Mouse (Mus musculus) midbrain, embryonic 10.5 days (tissue): Measurements from ENCODE around the gene Thsd4. TPM values are rescaled to one million over a fixed set of nuclear protein-coding genes. Genes with fewer than 3 reads are reported as not detected.
A peak's percentile ranks its signal among the peaks of the same experiment; 100 is the strongest.

Experiments
- DNase-seq: peaks from one replicate; pipeline ENCODE4 v3.0.0-alpha.2; 2017; ENCODE audit warnings: low spot score
- H3K27ac ChIP-seq: fragments of 300-500 bp; sonication (generic); replicated peaks from 2 replicates; pipeline ENCODE4 v1.5.1; 2016; ENCODE audit warnings: mild to moderate bottlenecking
- H3K27me3 ChIP-seq: fragments of 300-500 bp; sonication (generic); 2 replicates; pipeline ENCODE4 v1.6.1; 2016; ENCODE audit warnings: low read depth, mild to moderate bottlenecking; ENCODE audit not compliant: poor library complexity, severe bottlenecking
- H3K36me3 ChIP-seq: fragments of 300-500 bp; sonication (generic); 2 replicates; pipeline ENCODE4 v1.6.1; 2016; ENCODE audit warnings: mild to moderate bottlenecking, moderate library complexity
- H3K4me1 ChIP-seq: fragments of 300-500 bp; sonication (generic); 2 replicates; pipeline ENCODE4 v1.6.1; 2016
- H3K4me3 ChIP-seq: fragments of 300-500 bp; sonication (generic); 2 replicates; pipeline ENCODE4 v1.5.1; 2016; ENCODE audit warnings: mild to moderate bottlenecking, moderate library complexity
- H3K9me3 ChIP-seq: fragments of 300-500 bp; sonication (generic); replicated peaks from 2 replicates; pipeline ENCODE4 v1.6.1; 2016; ENCODE audit warnings: mild to moderate bottlenecking
- WGBS: fragments of 180-500 bp; shearing (Covaris S2); methylation state at CpG from one replicate; pipeline ENCODE4 v1.1.7; 2016; 5-methylcytosine and 5-hydroxymethylcytosine counted together
- polyA plus RNA-seq: library from polyadenylated mRNA; unstranded; fragments of >200 nt; fragmentation: Nextera tagmentation; extraction: Ambion mirVana; gene quantifications from 2 replicates; pipeline ENCODE4 v1.2.1, GENCODE M21; 2016

Gene Thsd4
- polyA plus RNA-seq, 1 experiment from 2014 or later: 4.1 TPM

DNA sequence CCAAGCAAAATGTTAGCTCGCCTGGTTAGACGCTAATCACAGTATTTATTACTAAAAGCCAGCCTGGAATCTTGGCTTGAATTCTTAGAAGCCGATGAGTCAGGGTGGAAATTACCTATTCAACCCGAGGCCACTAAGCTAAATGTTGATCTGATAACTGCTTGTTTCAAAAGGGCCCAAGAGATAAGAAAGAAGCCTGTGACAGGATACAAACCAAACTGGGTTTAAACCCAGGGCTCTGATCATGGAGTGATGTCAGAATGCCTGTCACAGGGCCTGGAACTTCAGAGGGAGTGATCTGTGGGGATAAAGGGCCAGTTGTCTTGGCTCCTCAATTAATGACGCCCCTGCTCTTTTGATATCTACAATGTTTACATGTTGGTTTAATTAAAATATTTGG, 497.3 kb downstream of the Thsd4 start:
- peak; percentile 26 for DNase-seq
- Histone ChIP-seq H3K4me1 (peaks cover 64% of the 10 kb centered on the region), H3K36me3 (no peaks in the 10 kb centered on the region), H3K4me3 (no peak overlapping the region), H3K9me3 (no peaks in the 10 kb centered on the region), H3K27me3 (no peaks in the 10 kb centered on the region), H3K27ac (peak overlapping the region; percentile 69)
- WGBS: 19% methylated on average over 5 of the region's 5 CpGs

DNA sequence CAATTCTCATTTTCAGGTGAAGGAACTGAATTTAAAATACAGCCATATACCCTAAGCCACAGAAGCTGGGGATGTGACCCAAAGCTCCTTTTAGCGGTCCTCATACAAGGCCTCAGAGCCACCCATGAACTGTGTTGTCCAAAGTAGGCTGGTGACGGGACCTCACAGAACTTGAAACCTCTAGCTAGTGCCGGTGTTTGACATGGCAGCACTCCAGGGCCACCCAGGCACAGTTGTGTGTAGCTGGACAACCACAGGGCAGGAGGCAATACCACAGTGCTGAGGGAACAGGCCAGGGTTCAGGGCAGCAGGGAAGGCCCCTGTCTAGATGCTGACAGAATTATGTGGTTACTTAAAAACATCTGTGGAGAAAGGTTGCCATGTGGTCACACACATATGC, 499.5 kb downstream of the Thsd4 start:
- no peak overlapping the region for H3K27ac ChIP-seq
- no peaks in the 10 kb centered on the region for H3K27me3 ChIP-seq
- H3K4me3 ChIP-seq: no peak overlapping the region
- H3K9me3 ChIP-seq: no peaks in the 10 kb centered on the region
- DNase-seq: no peak
- peaks cover 54% of the 10 kb centered on the region for H3K4me1 ChIP-seq
- 83% methylated on average over 3 of the region's 3 CpGs for WGBS
- H3K36me3 ChIP-seq: no peaks in the 10 kb centered on the region

DNA sequence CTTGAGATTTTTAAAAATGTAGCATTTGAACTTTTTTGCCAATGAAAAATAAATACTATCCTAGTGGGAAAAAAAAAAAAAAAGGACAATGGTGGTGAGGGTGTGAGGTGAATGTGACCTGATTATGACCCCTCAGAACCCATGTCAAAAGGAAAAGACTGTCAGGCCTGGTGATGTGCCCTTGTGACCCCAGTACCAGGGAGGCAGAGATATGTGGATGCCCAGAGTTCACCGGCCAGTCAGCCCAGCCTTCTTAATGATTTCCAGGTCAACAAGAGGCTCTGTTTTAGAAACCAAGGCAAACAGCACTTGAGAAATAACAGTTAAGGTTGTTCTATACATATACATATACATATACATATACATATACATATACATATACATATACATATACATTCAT, 501.4 kb downstream of the Thsd4 start:
- no peaks in the 10 kb centered on the region for H3K36me3 ChIP-seq
- 72% methylated on average over 1 of the region's 1 CpGs for WGBS
- no peaks in the 10 kb centered on the region for H3K27me3 ChIP-seq
- no peak overlapping the region for H3K4me3 ChIP-seq
- no peak overlapping the region for H3K27ac ChIP-seq
- no peak for DNase-seq
- peaks cover 41% of the 10 kb centered on the region for H3K4me1 ChIP-seq
- H3K9me3 ChIP-seq: no peaks in the 10 kb centered on the region

DNA sequence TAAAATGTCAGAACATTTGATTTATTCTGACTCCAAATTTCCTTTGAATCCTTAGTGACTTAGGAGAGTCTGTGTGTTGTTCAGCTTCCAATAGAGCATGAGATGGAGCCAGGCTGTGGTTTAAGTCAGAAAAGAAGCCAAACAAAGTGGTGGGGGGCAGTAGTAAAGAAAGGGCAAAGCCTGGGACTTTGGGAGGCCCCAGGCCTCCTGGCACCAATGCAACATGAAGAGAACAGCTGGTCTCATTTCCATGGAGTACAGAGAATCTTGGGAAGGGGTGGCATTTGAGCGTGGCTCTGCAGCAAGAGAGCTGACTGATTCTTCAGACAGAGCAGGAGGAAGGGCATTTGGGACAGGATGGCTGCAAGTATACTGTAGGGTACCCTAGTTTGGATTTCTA, 511.6 kb downstream of the Thsd4 start:
- Histone ChIP-seq H3K4me1 (peaks cover under 1% of the 10 kb centered on the region; the same call in 1 of the 2 replicates), H3K36me3 (no peaks in the 10 kb centered on the region), H3K9me3 (no peaks in the 10 kb centered on the region), H3K27me3 (no peaks in the 10 kb centered on the region), H3K27ac (no peak overlapping the region), H3K4me3 (no peak overlapping the region)
- DNase-seq: no peak
- 75% methylated on average over 1 of the region's 1 CpGs for WGBS

DNA sequence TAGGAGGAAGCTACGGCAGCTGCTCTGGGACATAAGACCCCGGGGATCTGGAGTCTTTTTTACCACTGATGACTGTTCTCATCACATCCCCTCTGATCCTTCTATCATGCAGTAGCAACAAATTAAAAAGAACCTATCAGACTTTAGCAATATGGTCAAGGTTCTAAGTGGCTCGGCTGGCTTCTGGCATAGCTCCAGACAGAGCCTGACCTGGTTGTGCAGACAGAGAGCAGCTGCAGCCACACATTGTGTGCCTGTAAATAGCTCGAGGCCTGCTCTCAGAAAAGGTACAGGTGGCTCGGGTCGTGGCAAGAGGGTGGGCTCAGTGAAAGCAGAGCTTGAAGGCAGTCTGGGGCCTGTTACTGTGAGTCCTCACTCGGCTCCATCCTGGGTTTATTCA, 512.9 kb downstream of the Thsd4 start:
- Histone ChIP-seq H3K4me1 (no peaks in the 10 kb centered on the region), H3K4me3 (no peak overlapping the region), H3K9me3 (no peaks in the 10 kb centered on the region), H3K27ac (no peak overlapping the region), H3K27me3 (no peaks in the 10 kb centered on the region), H3K36me3 (no peaks in the 10 kb centered on the region)
- DNase-seq: no peak
- WGBS: 81% methylated on average over 7 of the region's 7 CpGs

DNA sequence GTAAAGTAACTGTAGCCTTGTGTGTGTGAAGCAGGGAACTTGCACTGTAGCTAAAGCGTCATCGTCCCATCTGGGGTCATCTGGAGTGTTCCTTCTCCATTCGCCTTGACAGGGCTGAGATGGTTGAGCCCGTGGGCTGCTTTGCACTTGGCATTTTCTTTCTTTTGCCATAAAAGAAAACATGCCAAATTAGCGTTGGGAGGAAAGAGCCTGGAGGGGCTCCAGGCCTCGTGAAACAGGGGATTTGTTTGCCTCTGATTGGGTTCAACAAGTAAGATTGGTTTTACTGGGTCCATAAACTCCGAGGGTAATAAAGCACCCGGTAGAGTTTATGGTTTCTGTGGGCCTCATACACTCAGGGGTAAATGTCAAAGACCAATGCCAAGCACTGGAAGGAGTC, 519.5 kb downstream of the Thsd4 start:
- no peak for DNase-seq
- Histone ChIP-seq H3K27me3 (no peaks in the 10 kb centered on the region), H3K9me3 (no peaks in the 10 kb centered on the region), H3K4me1 (no peaks in the 10 kb centered on the region), H3K36me3 (no peaks in the 10 kb centered on the region), H3K4me3 (no peak overlapping the region), H3K27ac (no peak overlapping the region)
- 91% methylated on average over 8 of the region's 8 CpGs for WGBS

DNA sequence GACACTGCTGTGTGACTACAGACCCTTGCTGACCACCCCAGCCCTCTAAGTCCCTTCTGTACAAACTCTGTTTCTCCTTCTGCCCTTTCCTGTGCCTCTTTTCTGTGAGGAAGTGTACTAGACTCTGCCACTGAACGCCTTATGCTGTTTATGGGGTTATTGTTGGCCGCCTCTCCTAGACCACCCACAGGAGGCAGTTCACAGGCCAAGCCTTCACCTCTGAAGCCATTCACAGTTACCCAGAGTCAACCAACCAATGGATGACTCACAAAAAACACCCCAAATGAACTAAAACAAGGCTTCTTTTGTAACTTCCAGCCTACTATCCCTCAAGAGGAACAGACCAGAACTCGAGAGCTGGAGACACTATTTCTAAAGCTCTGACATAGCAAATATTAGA, 520.4 kb downstream of the Thsd4 start:
- WGBS: 80% methylated on average over 3 of the region's 3 CpGs
- Histone ChIP-seq H3K36me3 (no peaks in the 10 kb centered on the region), H3K27me3 (no peaks in the 10 kb centered on the region), H3K9me3 (no peaks in the 10 kb centered on the region), H3K4me1 (no peaks in the 10 kb centered on the region), H3K4me3 (no peak overlapping the region), H3K27ac (no peak overlapping the region)
- DNase-seq: no peak

DNA sequence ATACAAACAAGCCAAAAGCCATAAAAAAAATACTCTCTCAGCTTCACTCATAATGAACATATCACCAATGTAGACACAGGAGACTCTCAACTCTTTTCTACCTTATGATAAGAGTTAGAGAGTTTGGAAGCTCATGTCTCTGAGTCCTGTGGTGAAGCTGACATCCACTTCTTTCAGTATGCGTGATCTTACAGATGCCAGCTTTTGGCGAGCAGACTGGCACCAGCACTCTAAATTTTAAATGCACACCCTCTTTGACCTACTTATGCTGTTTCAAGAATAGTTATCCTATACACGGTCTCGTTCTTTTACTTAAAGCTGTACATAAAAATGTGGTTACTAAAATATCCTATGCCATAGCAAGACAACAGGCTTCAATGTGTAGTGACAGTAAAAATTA, 524.1 kb downstream of the Thsd4 start:
- Histone ChIP-seq H3K27me3 (no peaks in the 10 kb centered on the region), H3K4me3 (no peak overlapping the region), H3K9me3 (no peaks in the 10 kb centered on the region), H3K4me1 (no peaks in the 10 kb centered on the region), H3K27ac (no peak overlapping the region), H3K36me3 (no peaks in the 10 kb centered on the region)
- 96% methylated on average over 4 of the region's 4 CpGs for WGBS
- no peak for DNase-seq

DNA sequence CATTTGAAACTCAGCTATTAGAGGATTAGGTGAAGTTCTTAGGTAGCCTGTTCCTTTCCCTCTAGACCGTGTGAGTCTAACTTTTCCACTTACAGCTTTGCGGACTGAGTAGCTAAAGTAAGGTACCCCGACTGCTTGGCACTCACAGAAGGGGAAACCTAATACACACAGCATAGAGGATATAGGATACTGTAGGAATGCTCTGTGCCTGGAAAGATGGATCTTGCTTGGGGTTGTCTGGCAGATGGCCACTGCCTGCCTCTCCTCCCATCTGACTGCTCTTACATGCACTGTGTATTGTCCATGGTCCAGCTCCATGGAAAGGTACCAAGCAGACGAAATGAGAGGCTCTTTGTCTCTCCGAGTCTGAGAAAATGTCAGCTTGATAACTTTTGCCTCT, 530.4 kb downstream of the Thsd4 start:
- 86% methylated on average over 5 of the region's 5 CpGs for WGBS
- no peak overlapping the region for H3K4me3 ChIP-seq

DNA sequence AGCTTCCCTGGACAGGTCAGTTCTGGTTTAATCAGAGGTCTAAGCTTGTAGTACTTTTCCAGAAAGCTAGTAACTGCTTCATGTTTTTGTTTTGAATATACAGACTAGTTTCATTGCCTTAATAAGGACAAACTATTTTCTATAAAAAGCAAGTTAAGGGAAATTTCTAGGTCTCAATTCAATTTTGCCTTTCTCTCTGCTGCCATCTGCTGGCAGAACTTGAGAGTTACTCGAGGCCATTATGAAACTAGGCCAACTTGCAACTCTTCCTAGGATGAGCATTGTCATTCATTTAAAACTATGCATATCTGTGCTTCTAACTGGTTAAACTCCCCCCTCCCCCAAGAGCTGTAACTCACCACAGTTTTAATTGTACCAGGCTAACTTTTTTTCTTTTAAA, 532.0 kb downstream of the Thsd4 start:
- Histone ChIP-seq H3K27me3 (no peaks in the 10 kb centered on the region), H3K36me3 (no peaks in the 10 kb centered on the region), H3K4me1 (peaks cover 4% of the 10 kb centered on the region; the same call in 1 of the 2 replicates), H3K4me3 (no peak overlapping the region), H3K27ac (no peak overlapping the region), H3K9me3 (no peaks in the 10 kb centered on the region)
- peak; percentile 38 for DNase-seq
- 4% methylated on average over 1 of the region's 1 CpGs for WGBS

More for the DNA sequence above, 530.4 kb downstream of the Thsd4 start:
- H3K27ac ChIP-seq: no peak overlapping the region
- H3K9me3 ChIP-seq: no peaks in the 10 kb centered on the region
- DNase-seq: no peak
- H3K36me3 ChIP-seq: no peaks in the 10 kb centered on the region
- peaks cover 2% of the 10 kb centered on the region; the same call in 1 of the 2 replicates for H3K4me1 ChIP-seq
- H3K27me3 ChIP-seq: no peaks in the 10 kb centered on the region

DNA sequence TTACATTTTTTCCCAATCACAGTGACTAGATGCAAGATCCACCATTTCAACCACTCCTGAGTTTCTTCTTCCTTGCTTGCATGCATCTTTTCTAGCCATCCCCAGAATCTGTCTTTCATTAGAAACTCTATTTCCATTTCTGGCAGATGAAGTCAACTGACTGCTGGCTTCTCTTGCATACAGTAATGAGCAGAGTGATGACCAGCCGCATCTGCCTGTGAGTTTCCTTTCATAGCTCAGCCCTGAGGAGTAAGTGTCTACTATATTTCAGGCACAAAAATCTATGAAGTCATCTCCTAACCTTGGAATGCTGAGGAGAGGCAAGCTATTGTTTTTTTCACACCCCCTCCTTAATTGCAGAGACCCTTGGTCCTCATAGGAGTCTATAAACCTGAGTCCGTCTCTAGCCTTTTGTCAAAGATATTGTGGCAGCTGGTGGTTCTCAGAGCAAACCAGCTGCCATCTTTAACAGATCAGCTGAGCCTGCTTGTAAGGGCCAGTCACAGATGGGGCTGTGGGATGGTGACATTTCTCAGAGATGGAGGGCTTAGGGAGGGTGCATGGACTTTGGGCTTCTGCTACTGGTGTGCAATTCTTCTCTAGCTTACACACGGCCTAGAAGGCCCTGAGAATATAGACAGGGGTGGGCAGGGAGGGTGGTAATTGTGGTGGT, 535.8 kb downstream of the Thsd4 start:
- Histone ChIP-seq H3K4me3 (no peak overlapping the region), H3K9me3 (no peaks in the 10 kb centered on the region), H3K27me3 (no peaks in the 10 kb centered on the region), H3K36me3 (no peaks in the 10 kb centered on the region), H3K27ac (no peak overlapping the region), H3K4me1 (peaks cover 4% of the 10 kb centered on the region; the same call in 1 of the 2 replicates)
- 87% methylated on average over 3 of the region's 3 CpGs for WGBS
- DNase-seq: no peak

DNA sequence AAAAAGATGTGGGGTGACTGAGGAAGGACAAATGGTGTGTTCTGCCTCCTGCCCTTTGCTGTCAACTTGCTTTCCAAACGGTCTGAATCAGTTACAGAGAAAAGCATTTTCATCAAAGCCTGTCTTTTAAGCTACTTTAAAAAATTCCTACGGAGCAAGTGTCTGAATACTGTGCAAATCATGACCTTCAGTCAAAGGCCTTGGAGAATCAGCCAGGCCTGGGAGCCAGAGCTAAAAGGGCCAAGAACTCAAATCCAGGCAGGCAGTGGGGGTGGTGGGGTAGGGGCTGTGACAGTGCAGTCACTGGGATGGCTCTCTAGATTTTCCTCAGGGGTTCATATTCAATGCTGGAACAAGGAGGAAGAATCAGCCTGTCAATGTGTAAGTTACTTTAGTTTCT, 540.7 kb downstream of the Thsd4 start:
- no peak for DNase-seq
- Histone ChIP-seq H3K27me3 (no peaks in the 10 kb centered on the region), H3K4me1 (no peaks in the 10 kb centered on the region), H3K9me3 (no peaks in the 10 kb centered on the region), H3K27ac (no peak overlapping the region), H3K4me3 (no peak overlapping the region), H3K36me3 (no peaks in the 10 kb centered on the region)
- 77% methylated on average over 2 of the region's 2 CpGs for WGBS

DNA sequence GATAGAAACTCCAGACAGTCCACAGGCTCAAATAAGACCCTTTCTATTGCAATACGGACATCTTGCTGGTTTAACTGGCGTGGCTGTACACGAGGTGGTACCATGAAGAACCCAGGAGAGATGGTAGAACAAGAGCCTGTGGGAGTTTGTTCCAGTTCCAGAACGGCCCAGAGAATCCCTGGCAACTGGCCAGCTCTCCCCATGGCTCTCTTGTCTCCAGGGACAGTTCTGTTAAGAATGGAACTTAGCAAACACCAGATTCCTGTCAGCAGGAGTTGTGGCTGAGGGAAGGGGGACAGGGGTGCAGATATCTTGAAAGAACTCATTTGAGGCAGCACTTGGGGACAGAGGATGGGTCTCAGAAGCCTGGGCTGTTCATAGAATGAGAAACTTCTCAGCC, 550.6 kb downstream of the Thsd4 start:
- DNase-seq: no peak
- 79% methylated on average over 4 of the region's 4 CpGs for WGBS

DNA sequence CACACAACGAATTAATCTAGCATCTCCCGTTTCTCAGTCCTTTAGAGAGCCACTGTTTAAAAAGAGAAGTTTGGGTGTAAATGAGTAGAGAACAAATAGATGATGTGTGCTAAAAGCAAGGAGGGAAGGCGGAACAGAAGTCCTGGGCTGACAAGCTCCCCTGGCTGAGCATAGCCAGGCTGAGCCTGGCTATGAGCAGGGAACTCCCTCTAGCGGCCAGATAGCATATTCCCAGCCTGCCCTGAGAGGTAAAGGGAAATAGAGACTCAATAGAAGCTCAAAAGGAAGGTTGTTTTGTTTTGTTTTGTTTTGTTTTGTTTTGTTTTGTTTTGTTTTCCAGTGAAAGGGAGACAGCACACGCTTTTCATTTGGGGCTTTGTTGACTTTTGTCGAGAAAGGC, 552.5 kb downstream of the Thsd4 start:
- 33% methylated on average over 6 of the region's 6 CpGs for WGBS
- Histone ChIP-seq H3K36me3 (no peaks in the 10 kb centered on the region), H3K9me3 (no peaks in the 10 kb centered on the region), H3K27ac (no peak overlapping the region), H3K27me3 (no peaks in the 10 kb centered on the region), H3K4me1 (peaks cover 9% of the 10 kb centered on the region; the same call in 1 of the 2 replicates), H3K4me3 (no peak overlapping the region)
- DNase-seq: peak; percentile 50

More for the DNA sequence above, 550.6 kb downstream of the Thsd4 start:
- Histone ChIP-seq H3K36me3 (no peaks in the 10 kb centered on the region), H3K9me3 (no peaks in the 10 kb centered on the region), H3K4me3 (no peak overlapping the region), H3K27me3 (no peaks in the 10 kb centered on the region), H3K4me1 (0 out of 2 replicates have a peak, but pooled peaks cover 4% of the 10 kb centered on the region), H3K27ac (no peak overlapping the region)
